Mouse (Mus musculus): ENCODE measurements around the gene Kcnk1.

GRCm38 (mm10) chr8:125980826-125981225 lies 14.1 kb upstream of the Kcnk1 start:
- TF ChIP-seq POLR2A (IDR thresholded peaks at IDR 0.05; ENCODE audit: borderline replicate concordance, insufficient read depth, low read length) (no peak), CTCF (IDR thresholded peaks at IDR 0.05; ENCODE audit: borderline replicate concordance, insufficient read depth, low read depth, low read length) (no peak)
